Mouse (Mus musculus): Measurements from ENCODE around the gene Wars.
"Not testable (repeated sequence)": the region's sequence is repeated elsewhere in the genome, so short reads cannot be mapped to it uniquely, and the experiment has no call there.

DNA sequence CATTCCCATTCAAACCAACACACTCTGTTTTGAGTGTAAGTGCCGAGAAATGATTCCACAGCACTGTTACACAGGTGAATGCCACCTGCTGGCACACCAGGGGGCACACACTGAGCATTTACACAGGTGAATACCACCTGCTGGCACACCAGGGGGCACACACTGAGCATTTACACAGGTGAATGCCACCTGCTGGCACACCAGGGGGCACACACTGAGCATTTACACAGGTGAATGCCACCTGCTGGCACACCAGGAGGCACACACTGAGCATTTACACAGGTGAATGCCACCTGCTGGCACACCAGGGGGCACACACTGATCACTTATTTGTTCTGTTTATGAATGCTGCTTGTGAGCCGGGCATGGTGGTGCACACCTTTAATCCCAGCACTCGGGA is 45.9 kb downstream of the Wars start:
- not testable (repeated sequence) for TF ChIP-seq CTCF (IDR thresholded peaks at IDR 0.05; ENCODE audit: control insufficient read depth, insufficient read depth, insufficient read length); MYOD1 (IDR thresholded peaks at IDR 0.05; ENCODE audit: control insufficient read depth, insufficient read length, low read depth)
